Mouse (Mus musculus): ENCODE results near the gene Krit1.

GRCm38 (mm10) chr5:3783947-3784681 is 18.9 kb upstream of the Krit1 start:
- TF ChIP-seq POLR2A (IDR thresholded peaks at IDR 0.05; ENCODE audit: borderline replicate concordance, low read depth, low read length) (no peak), CTCF (IDR thresholded peaks at IDR 0.05; ENCODE audit: low read depth, low read length) (no peak)
